Mouse (Mus musculus): ENCODE measurements around the gene Inpp5b. TPM values are rescaled to one million over a fixed set of nuclear protein-coding genes. Genes with fewer than 3 reads are reported as not detected.

Gene Inpp5b
- polyA plus RNA-seq, 1 experiment from 2014 or later = 25.7 TPM

DNA sequence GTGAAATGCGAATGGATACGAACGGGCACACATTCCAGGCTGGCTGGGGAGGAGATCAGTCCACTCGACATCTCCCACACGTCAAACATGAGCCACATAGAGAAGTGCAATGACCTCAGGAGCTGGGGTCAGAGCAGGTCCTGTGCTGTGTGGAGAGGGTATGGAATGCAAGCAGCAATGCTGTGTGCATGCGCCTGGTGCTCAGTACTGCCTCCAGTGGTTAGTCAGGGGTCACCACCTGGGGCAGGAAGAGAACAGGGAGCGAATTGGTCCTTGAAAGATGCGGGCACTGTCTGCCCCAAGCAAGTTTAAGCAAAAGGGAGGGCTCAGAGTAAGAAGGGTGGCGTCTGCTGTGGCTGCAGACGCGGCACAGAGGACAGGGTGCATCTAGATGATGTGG, 101.8 kb downstream of the Inpp5b start:
- peaks cover 82% of the 10 kb centered on the region for H3K36me3 ChIP-seq
- no peaks in the 10 kb centered on the region for H3K27me3 ChIP-seq (ENCODE audit: low read depth, poor library complexity, severe bottlenecking)
- no peak overlapping the region for H3K27ac ChIP-seq (replicated peaks)
- peaks cover 6% of the 10 kb centered on the region for H3K4me1 ChIP-seq
- no peak overlapping the region for H3K4me3 ChIP-seq
- WGBS = 61% methylated on average over 11 of the region's 11 CpGs
- peak; percentile 44 for DNase-seq (ENCODE audit: low spot score)
- peaks cover 6% of the 10 kb centered on the region; the same call in 1 of the 2 replicates for H3K9me3 ChIP-seq (replicated peaks)

DNA sequence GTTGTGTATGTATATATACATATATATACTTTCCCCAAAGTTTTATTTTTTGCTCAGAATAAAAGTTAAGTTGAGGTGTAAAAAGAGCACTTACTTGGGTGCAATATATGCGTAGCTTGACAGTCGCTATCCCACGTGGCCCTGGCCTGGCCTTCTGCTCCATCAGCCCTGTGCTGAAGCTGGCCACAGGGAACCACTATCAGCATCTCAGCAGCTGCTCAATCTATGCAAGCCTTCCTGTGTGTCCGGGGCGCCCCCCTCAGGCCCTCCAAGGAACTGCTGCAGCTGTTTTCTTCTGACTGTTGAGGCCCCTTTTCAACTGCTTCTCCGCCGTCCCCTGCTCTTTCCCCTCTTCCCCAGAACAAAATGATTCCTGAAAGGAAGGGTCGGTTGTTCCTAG, 105.9 kb downstream of the Inpp5b start:
- 6% methylated on average over 8 of the region's 8 CpGs for WGBS
- H3K4me3 ChIP-seq = no peak overlapping the region; the same call in 1 of the 2 replicates

DNA sequence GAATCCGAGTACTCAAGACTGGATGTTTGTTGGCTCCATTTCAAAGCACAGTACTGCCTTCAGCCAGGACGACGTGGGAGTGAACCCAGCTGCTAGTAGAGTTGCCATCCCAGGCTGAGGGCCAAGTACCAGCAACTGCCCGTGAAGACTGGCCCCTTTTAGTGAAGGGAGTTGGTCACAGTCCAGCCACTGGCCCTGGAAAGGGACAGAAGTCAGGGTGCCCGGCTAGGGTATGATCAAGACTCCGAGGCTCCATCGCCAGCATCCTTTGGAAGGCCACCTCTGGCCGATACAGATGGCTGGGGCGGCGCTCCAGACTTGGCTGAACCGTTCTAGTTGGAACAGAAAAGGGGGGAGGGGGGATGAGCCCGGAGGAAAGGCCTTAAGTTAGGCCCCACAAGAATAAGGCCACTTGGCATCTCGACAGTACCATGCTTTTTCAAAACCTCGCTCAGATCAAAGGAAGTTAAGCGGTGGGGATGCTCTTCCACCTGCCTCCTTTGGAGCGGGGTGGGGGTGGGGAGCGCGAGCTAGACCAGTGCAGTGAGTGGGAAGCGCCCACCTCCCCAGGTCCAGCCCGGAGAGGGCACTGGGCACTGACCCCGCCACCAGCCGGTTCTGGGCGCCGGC, 108.1 kb downstream of the Inpp5b start:
- WGBS = 3% methylated on average over 24 of the region's 24 CpGs
- no peak for DNase-seq (ENCODE audit: low spot score)

More for the DNA sequence above, 105.9 kb downstream of the Inpp5b start:
- H3K27me3 ChIP-seq (ENCODE audit: low read depth, poor library complexity, severe bottlenecking) = no peaks in the 10 kb centered on the region
- peaks cover 44% of the 10 kb centered on the region for H3K36me3 ChIP-seq
- no peaks in the 10 kb centered on the region for H3K9me3 ChIP-seq (replicated peaks)
- peak; percentile 87 for DNase-seq (ENCODE audit: low spot score)
- H3K27ac ChIP-seq (replicated peaks) = 0 out of 2 replicates have a peak overlapping the region, but pooled peaks have one; percentile 13
- peaks cover 32% of the 10 kb centered on the region for H3K4me1 ChIP-seq

DNA sequence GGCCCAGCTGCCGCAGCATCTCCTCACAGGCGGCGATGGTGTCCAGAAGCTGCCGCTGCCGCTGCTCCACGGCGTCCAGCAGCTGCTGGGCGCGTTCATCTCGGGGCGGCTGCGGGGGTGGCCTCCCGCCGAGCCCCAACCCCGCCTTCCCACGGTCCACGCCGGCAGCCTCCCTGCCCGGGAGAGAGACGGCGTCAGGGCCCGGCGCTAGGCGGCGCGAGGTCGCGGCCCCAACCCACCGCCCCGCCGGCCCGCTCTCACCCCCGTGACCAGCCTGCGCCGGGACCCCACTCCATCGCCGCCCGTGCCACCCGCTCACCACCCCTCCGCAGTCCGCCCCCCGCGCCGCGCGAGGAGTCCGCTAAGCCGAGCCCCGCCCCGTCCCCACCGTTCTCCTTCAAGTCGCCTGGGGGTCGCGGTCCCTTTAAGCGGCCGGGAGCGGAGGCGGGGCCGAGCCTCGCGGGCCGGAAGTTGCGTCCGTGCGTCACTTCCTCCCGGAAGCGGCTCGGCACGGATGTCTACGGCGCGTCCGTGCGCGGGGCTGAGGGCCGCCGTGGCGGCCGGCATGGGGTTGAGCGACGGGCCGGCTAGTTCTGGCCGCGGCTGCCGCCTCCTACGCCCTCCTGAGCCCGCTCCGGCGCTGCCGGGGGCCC, 108.7 kb downstream of the Inpp5b start, which contains the start of gene Yrdc:
TSS of gene Yrdc (plus strand) at position 419 of the 653 bp plus-strand sequence.
- WGBS = under 1% methylated on average over 85 of the region's 90 CpGs

More for the DNA sequence above, 108.1 kb downstream of the Inpp5b start:
- H3K4me1 ChIP-seq = peaks cover 36% of the 10 kb centered on the region
- peak overlapping the region; percentile 84 for H3K4me3 ChIP-seq
- H3K27me3 ChIP-seq (ENCODE audit: low read depth, poor library complexity, severe bottlenecking) = no peaks in the 10 kb centered on the region
- no peaks in the 10 kb centered on the region for H3K9me3 ChIP-seq (replicated peaks)
- peak overlapping the region; percentile 96 for H3K27ac ChIP-seq (replicated peaks)
- peaks cover 42% of the 10 kb centered on the region for H3K36me3 ChIP-seq

More for the DNA sequence above, 108.7 kb downstream of the Inpp5b start, which contains the start of gene Yrdc:
- Histone ChIP-seq H3K27ac (replicated peaks) (peak within 1 kb of the TSS; percentile 96), H3K27me3 (ENCODE audit: low read depth, poor library complexity, severe bottlenecking) (no peaks in the 10 kb centered on the region), H3K4me1 (peaks cover 36% of the 10 kb centered on the region), H3K9me3 (replicated peaks) (no peaks in the 10 kb centered on the region), H3K36me3 (peaks cover 41% of the 10 kb centered on the region), H3K4me3 (peak within 1 kb of the TSS; percentile 84)
- peak; percentile 96 for DNase-seq (ENCODE audit: low spot score)

MicroRNAs within 50 kb of the gene (microRNA counts, 519-probe panel; counts per million panel counts)
- not detected for microRNA mmu-miR-697
- not detected for microRNA mmu-miR-698

Small RNAs within 50 kb of the gene (microRNA-seq; reads per million reads assigned to microRNA genes)
- gene Gm24721 (not detected), gene Mir697 (not detected), gene Mir698 (not detected)

Other genes with a start within 250 kb of the Inpp5b start
- gene 3100002H09Rik, start 131.0 kb upstream of the Inpp5b start, polyA plus RNA-seq (2016; fragmentation: Nextera tagmentation; extraction: Ambion mirVana) = 0.73 and 1.9 TPM in 2 replicates
- gene Pou3f1, start 85.0 kb upstream of the Inpp5b start, polyA plus RNA-seq (2016; fragmentation: Nextera tagmentation; extraction: Ambion mirVana) = 13.8 and 18.2 TPM in 2 replicates
- 63.6 and 68.0 TPM in 2 replicates for gene Utp11, start 48.2 kb upstream of the Inpp5b start, polyA plus RNA-seq (2016; fragmentation: Nextera tagmentation; extraction: Ambion mirVana)
- gene Fhl3, start 41.1 kb upstream of the Inpp5b start, polyA plus RNA-seq (2016; fragmentation: Nextera tagmentation; extraction: Ambion mirVana) = 4.6 and 5.8 TPM in 2 replicates
- 247 and 256 TPM in 2 replicates for gene Sf3a3, start 27.1 kb upstream of the Inpp5b start, polyA plus RNA-seq (2016; fragmentation: Nextera tagmentation; extraction: Ambion mirVana)
- gene Mtf1, start 60.3 kb downstream of the Inpp5b start, polyA plus RNA-seq (2016; fragmentation: Nextera tagmentation; extraction: Ambion mirVana) = 19.2 and 21.5 TPM in 2 replicates
- gene Yrdc, start 108.8 kb downstream of the Inpp5b start, polyA plus RNA-seq (2016; fragmentation: Nextera tagmentation; extraction: Ambion mirVana) = 40.0 and 44.0 TPM in 2 replicates
- 51.5 and 52.2 TPM in 2 replicates for gene 1110065P20Rik, start 109.3 kb downstream of the Inpp5b start, polyA plus RNA-seq (2016; fragmentation: Nextera tagmentation; extraction: Ambion mirVana)
- 4.2 and 4.8 TPM in 2 replicates for gene Maneal, start 120.3 kb downstream of the Inpp5b start, polyA plus RNA-seq (2016; fragmentation: Nextera tagmentation; extraction: Ambion mirVana)
- gene Epha10, start 139.0 kb downstream of the Inpp5b start, polyA plus RNA-seq (2016; fragmentation: Nextera tagmentation; extraction: Ambion mirVana) = 5.1 and 7.9 TPM in 2 replicates
- gene 9930104L06Rik, start 195.2 kb downstream of the Inpp5b start, polyA plus RNA-seq (2016; fragmentation: Nextera tagmentation; extraction: Ambion mirVana) = 17.4 and 18.9 TPM in 2 replicates
- gene Cdca8, start 197.5 kb downstream of the Inpp5b start, polyA plus RNA-seq (2016; fragmentation: Nextera tagmentation; extraction: Ambion mirVana) = 271 and 298 TPM in 2 replicates
- 11.0 and 16.4 TPM in 2 replicates for gene Rspo1, start 244.6 kb downstream of the Inpp5b start, polyA plus RNA-seq (2016; fragmentation: Nextera tagmentation; extraction: Ambion mirVana)